Mouse (Mus musculus) heart, adult 2 months (tissue): Measurements from ENCODE around the gene Ubash3b.

Source experiments
- CTCF ChIP-seq: fragments of 200-600 bp; IDR thresholded peaks from 2 replicates; pipeline ENCODE4 v1.8.1; 2022; ENCODE audit warnings: antibody characterized with exemption, mild to moderate bottlenecking, moderate library complexity
- EP300 ChIP-seq: fragments of 200-500 bp; IDR thresholded peaks from 2 replicates; pipeline ENCODE4 v1.6.1; 2011; ENCODE audit warnings: low read depth, low read length, control low read depth; ENCODE audit not compliant: insufficient read depth
- POLR2A ChIP-seq: fragments of 200-500 bp; IDR thresholded peaks from 2 replicates; pipeline ENCODE4 v1.6.1; 2011; ENCODE audit warnings: mild to moderate bottlenecking, low read depth, low read length, control low read depth; ENCODE audit not compliant: insufficient read depth

GRCm38 (mm10) chr9:41141026-41141425 is 20.5 kb downstream of the Ubash3b start:
- no peak for TF ChIP-seq CTCF
- TF ChIP-seq EP300 = no peak
- no peak for TF ChIP-seq POLR2A
